Mouse (Mus musculus) Muller cell, postnatal 12 days (primary cell): Measurements from ENCODE around the gene Cmss1.
A peak's percentile ranks its signal among the peaks of the same experiment; 100 is the strongest.

ENCODE experiments used
- DNase-seq: peaks from one replicate; pipeline ENCODE4 v3.0.0-alpha.2; 2015; ENCODE audit errors: inconsistent ontology term

The Cmss1 gene

GRCm38 (mm10) chr16:57558258-57558657 lies 48.4 kb downstream of the Cmss1 start:
- no peak for DNase-seq

- DNase-seq, result no peak
These were observed 50.4 kb downstream of the Cmss1 start for GRCm38 (mm10) chr16:57556244-57556643.

GRCm38 (mm10) chr16:57555667-57556066 lies 51.0 kb downstream of the Cmss1 start:
- DNase-seq, result no peak

GRCm38 (mm10) chr16:57554886-57555400 lies 51.7 kb downstream of the Cmss1 start:
- no peak for DNase-seq

GRCm38 (mm10) chr16:57553235-57553634 lies 53.4 kb downstream of the Cmss1 start:
- DNase-seq, result no peak

- DNase-seq, result peak; percentile 88
These were observed 54.0 kb downstream of the Cmss1 start for GRCm38 (mm10) chr16:57552709-57553108.

GRCm38 (mm10) chr16:57551617-57552016 lies 55.0 kb downstream of the Cmss1 start:
- DNase-seq, result no peak

GRCm38 (mm10) chr16:57550817-57551216 lies 55.8 kb downstream of the Cmss1 start:
- DNase-seq, result no peak

GRCm38 (mm10) chr16:57550088-57550487 lies 56.6 kb downstream of the Cmss1 start:
- DNase-seq, result no peak

- DNase-seq, result peak; percentile 83
These were observed 57.3 kb downstream of the Cmss1 start for GRCm38 (mm10) chr16:57549061-57550037.

GRCm38 (mm10) chr16:57548608-57549007 lies 58.1 kb downstream of the Cmss1 start:
- no peak for DNase-seq

- no peak for DNase-seq
These were observed 60.3 kb downstream of the Cmss1 start for GRCm38 (mm10) chr16:57546355-57546754.

- DNase-seq, result no peak
These were observed 62.2 kb downstream of the Cmss1 start for GRCm38 (mm10) chr16:57544441-57544840.

- no peak for DNase-seq
These were observed 63.4 kb downstream of the Cmss1 start for GRCm38 (mm10) chr16:57543243-57543642.

GRCm38 (mm10) chr16:57536511-57536910 lies 70.2 kb downstream of the Cmss1 start:
- DNase-seq, result no peak

- no peak for DNase-seq
These were observed 71.9 kb downstream of the Cmss1 start for GRCm38 (mm10) chr16:57534811-57535210.

GRCm38 (mm10) chr16:57534365-57534764 lies 72.3 kb downstream of the Cmss1 start:
- no peak for DNase-seq

- peak; percentile 54 for DNase-seq
These were observed 74.6 kb downstream of the Cmss1 start for GRCm38 (mm10) chr16:57532081-57532493.

GRCm38 (mm10) chr16:57530547-57530946 lies 76.1 kb downstream of the Cmss1 start:
- no peak for DNase-seq

- DNase-seq, result no peak
These were observed 78.2 kb downstream of the Cmss1 start for GRCm38 (mm10) chr16:57528457-57528856.

GRCm38 (mm10) chr16:57526893-57527292 lies 79.8 kb downstream of the Cmss1 start:
- DNase-seq, result no peak

- DNase-seq, result no peak
These were observed 81.2 kb downstream of the Cmss1 start for GRCm38 (mm10) chr16:57525476-57525875.

- no peak for DNase-seq
These were observed 81.6 kb downstream of the Cmss1 start for GRCm38 (mm10) chr16:57525046-57525445.
